Mouse (Mus musculus) lung, embryonic 15.5 days (tissue): ENCODE measurements at regions not wholly inside any gene's neighbourhood (a gene's known extent, or its start where the extent isn't known, plus 50 kb on each side); places are given as distances from the start of the nearest gene placed in this dataset.

ENCODE experiments used
- ATAC-seq: fragments of 200-750 bp; cut with Nextera tagmentation; 2 replicates; pipeline ENCODE4 v1.8.0; 2017; ENCODE audit warnings: moderate number of reproducible peaks, borderline replicate concordance; ENCODE audit not compliant: low FRiP score, low TSS enrichment; ENCODE audit errors: extremely low read depth
- H3K27ac ChIP-seq: fragments of 300-500 bp; sonication (generic); 2 replicates; pipeline ENCODE4 v1.5.1; 2015; ENCODE audit warnings: moderate library complexity, mild to moderate bottlenecking, inconsistent platforms
- H3K27me3 ChIP-seq: fragments of 300-500 bp; sonication (generic); 2 replicates; pipeline ENCODE4 v1.6.1; 2015; ENCODE audit warnings: inconsistent platforms
- H3K36me3 ChIP-seq: fragments of 300-500 bp; sonication (generic); 2 replicates; pipeline ENCODE4 v1.6.1; 2015; ENCODE audit warnings: inconsistent platforms
- H3K4me1 ChIP-seq: fragments of 300-500 bp; sonication (generic); 2 replicates; pipeline ENCODE4 v1.6.1; 2015; ENCODE audit warnings: inconsistent platforms
- H3K4me2 ChIP-seq: fragments of 300-500 bp; sonication (generic); 2 replicates; pipeline ENCODE4 v1.6.1; 2015; ENCODE audit warnings: inconsistent platforms, mild to moderate bottlenecking, moderate library complexity
- H3K4me3 ChIP-seq: fragments of 300-500 bp; sonication (generic); 2 replicates; pipeline ENCODE4 v1.5.1; 2015; ENCODE audit warnings: mild to moderate bottlenecking, inconsistent platforms
- H3K9ac ChIP-seq: fragments of 300-500 bp; sonication (generic); 2 replicates; pipeline ENCODE4 v1.6.1; 2015; ENCODE audit warnings: inconsistent platforms
- H3K9me3 ChIP-seq: fragments of 300-500 bp; sonication (generic); 2 replicates; pipeline ENCODE4 v1.6.1; 2016; ENCODE audit warnings: inconsistent platforms
- WGBS: fragments of 180-500 bp; shearing (Covaris S2); methylation state at CpG from one replicate; pipeline ENCODE4 v1.1.7; 2015; 5-methylcytosine and 5-hydroxymethylcytosine counted together

DNA sequence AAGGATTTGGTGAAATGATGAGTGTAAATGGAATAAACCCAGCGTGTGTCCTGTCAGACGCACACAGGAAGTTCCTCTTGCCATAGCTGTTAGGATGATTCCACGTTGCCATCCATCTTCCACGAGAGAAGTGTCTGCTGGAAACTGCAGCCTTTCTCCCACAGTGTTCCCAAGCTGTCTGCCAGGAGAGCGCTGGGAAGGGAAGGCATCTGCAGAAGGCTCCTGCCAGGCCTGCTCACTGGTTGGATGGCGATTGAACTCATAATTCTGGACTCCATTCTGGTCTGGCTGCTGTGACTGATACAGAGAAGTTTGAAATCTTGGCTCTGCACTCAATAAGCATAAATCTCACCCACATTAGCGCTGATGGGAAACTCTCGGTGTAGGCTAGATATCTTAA, 69.5 kb upstream of the Mrps9 start:
- no peak overlapping the region for H3K4me2 ChIP-seq
- no peak overlapping the region for H3K9ac ChIP-seq
- 53% methylated on average over 8 of the region's 8 CpGs for WGBS
- H3K9me3 ChIP-seq, result no peaks in the 10 kb centered on the region
- H3K36me3 ChIP-seq, result no peaks in the 10 kb centered on the region
- no peaks in the 10 kb centered on the region for H3K27me3 ChIP-seq
- H3K4me3 ChIP-seq, result no peak overlapping the region
- H3K27ac ChIP-seq, result no peak overlapping the region
- no peaks in the 10 kb centered on the region for H3K4me1 ChIP-seq
- no peak for ATAC-seq

DNA sequence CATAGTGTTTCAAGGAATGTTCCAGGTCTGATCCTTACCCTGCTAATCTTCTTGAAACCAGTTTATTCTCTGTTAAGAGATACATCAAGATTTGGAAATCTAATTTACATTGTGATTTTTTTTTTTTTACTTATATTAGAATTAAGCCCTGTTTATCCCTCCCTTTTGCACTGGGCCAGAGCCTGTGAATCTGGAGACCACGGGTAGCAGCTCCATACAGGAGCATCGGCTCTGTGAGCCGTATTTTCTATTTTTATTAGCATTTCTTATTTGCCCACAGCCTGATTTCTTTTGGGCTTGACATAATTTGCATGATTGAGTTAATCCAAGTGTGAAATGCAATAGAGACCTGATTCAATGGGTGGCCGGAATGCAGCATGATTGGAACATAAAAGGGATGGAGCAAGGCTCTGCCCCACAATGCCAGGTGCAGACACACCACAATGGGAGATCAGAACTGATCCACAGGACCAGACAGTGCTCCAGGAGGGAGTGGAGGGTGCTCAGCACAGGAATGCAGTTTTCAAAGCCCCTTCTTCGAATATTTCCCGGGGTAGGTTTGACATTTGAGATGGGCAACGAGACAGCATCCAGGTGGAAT, 67.9 kb upstream of the Mrps9 start:
- WGBS, result 87% methylated on average over 7 of the region's 7 CpGs
- Histone ChIP-seq H3K4me1 (no peaks in the 10 kb centered on the region), H3K27me3 (no peaks in the 10 kb centered on the region), H3K36me3 (no peaks in the 10 kb centered on the region), H3K4me3 (no peak overlapping the region), H3K27ac (no peak overlapping the region), H3K9ac (no peak overlapping the region), H3K9me3 (no peaks in the 10 kb centered on the region), H3K4me2 (no peak overlapping the region)
- no peak for ATAC-seq

DNA sequence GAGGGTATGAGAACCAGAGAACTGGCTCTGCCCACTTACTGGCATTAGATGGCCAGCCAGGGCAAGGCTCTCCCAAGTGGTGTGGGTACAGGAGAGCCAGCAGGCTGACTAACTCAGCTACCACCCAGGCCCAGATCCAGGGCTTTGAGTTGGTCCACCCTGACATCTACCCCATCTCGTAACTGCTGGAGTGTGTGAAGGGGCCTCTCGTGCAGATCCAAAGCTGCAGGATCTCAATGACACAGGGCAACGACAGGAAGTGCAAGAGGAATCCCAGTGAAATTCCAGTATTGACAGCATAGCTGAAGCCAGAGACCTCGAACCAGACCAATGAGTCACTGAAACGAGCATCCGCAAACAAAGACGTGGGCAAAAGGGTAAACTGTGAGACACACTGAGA, 63.8 kb upstream of the Mrps9 start:
- H3K27ac ChIP-seq, result no peak overlapping the region
- peak; percentile 65; the same call in 1 of the 2 replicates for ATAC-seq
- no peaks in the 10 kb centered on the region for H3K27me3 ChIP-seq
- no peak overlapping the region for H3K4me2 ChIP-seq
- no peak overlapping the region for H3K9ac ChIP-seq
- 34% methylated on average over 7 of the region's 7 CpGs for WGBS
- H3K4me3 ChIP-seq, result no peak overlapping the region
- no peaks in the 10 kb centered on the region for H3K36me3 ChIP-seq
- H3K9me3 ChIP-seq, result no peaks in the 10 kb centered on the region
- no peaks in the 10 kb centered on the region for H3K4me1 ChIP-seq

DNA sequence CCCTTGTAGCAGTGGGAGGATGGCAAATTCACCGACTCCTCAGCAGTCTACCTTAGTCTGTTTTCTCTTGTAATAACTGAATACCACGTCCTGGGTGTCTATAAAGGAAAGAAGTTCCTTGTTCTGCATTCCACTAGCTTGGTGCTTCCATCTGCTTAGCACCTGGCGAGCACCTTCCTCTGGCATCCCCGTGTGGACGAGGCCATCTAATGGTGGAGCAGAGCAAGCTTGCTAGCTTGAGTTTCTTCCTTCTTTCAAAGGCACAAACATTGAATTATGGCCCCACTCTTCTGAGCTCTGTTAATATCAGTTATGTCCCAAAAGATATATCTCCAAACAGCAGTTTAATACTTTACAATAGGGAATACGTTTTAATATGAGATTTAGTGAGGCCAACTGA, 62.6 kb upstream of the Mrps9 start:
- Histone ChIP-seq H3K27ac (no peak overlapping the region), H3K36me3 (no peaks in the 10 kb centered on the region), H3K27me3 (no peaks in the 10 kb centered on the region), H3K9ac (no peak overlapping the region), H3K4me1 (no peaks in the 10 kb centered on the region), H3K9me3 (no peaks in the 10 kb centered on the region), H3K4me2 (no peak overlapping the region), H3K4me3 (no peak overlapping the region)
- no peak for ATAC-seq
- WGBS, result 67% methylated on average over 6 of the region's 6 CpGs
